Mouse (Mus musculus): Measurements from ENCODE around the gene Pxdc1. TPM values are rescaled to one million over a fixed set of nuclear protein-coding genes. Genes with fewer than 3 reads are reported as not detected.

Pxdc1 gene
- polyA plus RNA-seq, 1 experiment, result 6.4 TPM

GRCm38 (mm10) chr13:34676507-34676906 is 23.2 kb upstream of the Pxdc1 start:
- Histone ChIP-seq H3K36me3 (replicated peaks; ENCODE audit: low read length) (no peaks in the 10 kb centered on the region), H3K4me3 (replicated peaks) (no peak overlapping the region), H3K27me3 (replicated peaks) (peaks cover 6% of the 10 kb centered on the region), H3K9me3 (no peaks in the 10 kb centered on the region), H3K4me1 (0 out of 2 replicates have a peak, but pooled peaks cover 4% of the 10 kb centered on the region)
- TF ChIP-seq FLI1 (IDR thresholded peaks at IDR 0.05; ENCODE audit: low read length), result no peak
- no peak for TF ChIP-seq GATA1 (IDR thresholded peaks at IDR 0.05; ENCODE audit: borderline replicate concordance, low read length)

DNA sequence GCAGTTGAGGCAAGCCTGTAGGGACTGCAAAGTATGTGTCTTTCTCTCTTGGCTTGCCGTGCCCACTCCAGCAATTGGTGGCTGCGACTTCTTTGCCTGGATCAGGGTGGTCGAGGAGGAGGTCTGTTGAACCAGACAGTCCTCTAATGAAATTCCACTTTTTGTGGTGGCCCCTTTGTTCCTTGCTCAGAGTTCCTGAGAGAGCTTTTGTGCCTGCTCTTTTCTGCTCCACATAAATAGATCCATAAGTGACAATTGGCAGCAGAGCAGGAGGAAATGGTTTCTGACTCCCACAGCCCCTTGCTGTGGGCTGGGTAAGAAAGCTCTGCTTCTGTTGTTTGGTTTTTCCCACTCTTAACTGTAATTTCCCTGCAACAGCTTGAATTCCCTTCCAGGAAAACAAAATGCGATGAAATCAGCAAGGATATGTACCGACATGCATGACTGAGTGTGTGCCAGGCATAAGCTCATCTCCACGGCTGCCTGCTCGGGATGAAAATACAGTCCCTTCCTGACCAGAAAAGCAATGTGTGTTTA is 22.6 kb upstream of the Pxdc1 start:
- Histone ChIP-seq H3K9me3 (no peaks in the 10 kb centered on the region), H3K4me3 (replicated peaks) (no peak overlapping the region), H3K27me3 (replicated peaks) (peaks cover 9% of the 10 kb centered on the region), H3K4me1 (0 out of 2 replicates have a peak, but pooled peaks cover 4% of the 10 kb centered on the region), H3K36me3 (replicated peaks; ENCODE audit: low read length) (no peaks in the 10 kb centered on the region)
- TF ChIP-seq FLI1 (IDR thresholded peaks at IDR 0.05; ENCODE audit: low read length) (no peak), GATA1 (IDR thresholded peaks at IDR 0.05; ENCODE audit: borderline replicate concordance, low read length) (no peak)

DNA sequence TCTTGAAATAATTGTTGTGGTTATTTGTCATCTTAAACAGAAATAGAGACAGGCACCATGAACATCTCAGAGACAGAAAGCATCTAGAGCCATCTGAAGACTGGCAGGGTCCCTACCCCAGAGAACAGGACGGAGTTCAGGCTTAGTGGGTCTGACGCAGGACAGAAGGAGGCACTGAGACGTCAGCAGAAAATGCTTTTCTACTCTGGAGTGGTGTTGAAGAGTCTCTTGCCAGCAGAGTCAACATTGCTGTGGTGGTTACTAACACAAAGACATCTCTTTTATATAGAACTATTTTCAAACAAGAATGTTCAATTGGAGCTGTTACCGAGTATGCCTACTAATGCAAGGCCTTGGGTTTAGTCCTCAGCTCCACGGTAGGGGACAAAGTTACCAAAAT is 20.1 kb upstream of the Pxdc1 start:
- peaks cover 6% of the 10 kb centered on the region for H3K9me3 ChIP-seq
- peaks cover 7% of the 10 kb centered on the region for H3K27me3 ChIP-seq (replicated peaks)
- H3K4me1 ChIP-seq, result 0 out of 2 replicates have a peak, but pooled peaks cover 3% of the 10 kb centered on the region
- H3K36me3 ChIP-seq (replicated peaks; ENCODE audit: low read length), result no peaks in the 10 kb centered on the region
- H3K4me3 ChIP-seq (replicated peaks), result no peak overlapping the region
- TF ChIP-seq FLI1 (IDR thresholded peaks at IDR 0.05; ENCODE audit: low read length) (no peak), GATA1 (IDR thresholded peaks at IDR 0.05; ENCODE audit: borderline replicate concordance, low read length) (no peak)

- H3K27me3 ChIP-seq (replicated peaks), result peaks cover 5% of the 10 kb centered on the region
- TF ChIP-seq FLI1 (IDR thresholded peaks at IDR 0.05; ENCODE audit: low read length), result no peak
- no peak for TF ChIP-seq GATA1 (IDR thresholded peaks at IDR 0.05; ENCODE audit: borderline replicate concordance, low read length)
- H3K9me3 ChIP-seq, result peaks cover 6% of the 10 kb centered on the region
- H3K4me3 ChIP-seq (replicated peaks), result no peak overlapping the region
- no peaks in the 10 kb centered on the region for H3K36me3 ChIP-seq (replicated peaks; ENCODE audit: low read length)
- no peaks in the 10 kb centered on the region for H3K4me1 ChIP-seq
Observed at GRCm38 (mm10) chr13:34669919-34670865, 16.9 kb upstream of the Pxdc1 start.

DNA sequence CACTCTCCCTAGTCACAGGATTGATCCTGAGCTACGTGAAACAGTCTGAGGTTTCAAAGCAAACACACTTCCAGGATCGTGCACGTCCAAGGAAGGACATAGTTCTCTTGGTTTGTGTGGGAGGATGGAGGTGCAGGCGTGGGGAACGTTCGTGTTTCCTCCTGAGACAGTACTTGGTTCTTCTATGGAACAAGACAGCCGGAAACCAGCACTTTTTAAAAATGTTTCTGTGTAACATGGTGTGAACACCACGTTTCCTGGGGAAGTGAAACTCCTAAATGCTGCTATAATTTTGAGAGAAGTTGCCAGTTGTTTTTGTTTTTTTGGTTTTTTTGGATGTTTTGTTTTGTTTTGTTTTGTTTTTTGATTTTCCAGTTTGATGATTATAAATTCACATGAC is 13.9 kb upstream of the Pxdc1 start:
- Histone ChIP-seq H3K9me3 (peaks cover 12% of the 10 kb centered on the region), H3K27me3 (replicated peaks) (peaks cover 6% of the 10 kb centered on the region), H3K4me3 (replicated peaks) (peak overlapping the region; percentile 34), H3K36me3 (replicated peaks; ENCODE audit: low read length) (no peaks in the 10 kb centered on the region), H3K4me1 (peaks cover 3% of the 10 kb centered on the region; the same call in 1 of the 2 replicates)
- TF ChIP-seq FLI1 (IDR thresholded peaks at IDR 0.05; ENCODE audit: low read length) (no peak), GATA1 (IDR thresholded peaks at IDR 0.05; ENCODE audit: borderline replicate concordance, low read length) (no peak)

- Histone ChIP-seq H3K9me3 (peaks cover 12% of the 10 kb centered on the region), H3K4me1 (peaks cover 3% of the 10 kb centered on the region; the same call in 1 of the 2 replicates), H3K27me3 (replicated peaks) (peaks cover 3% of the 10 kb centered on the region), H3K36me3 (replicated peaks; ENCODE audit: low read length) (no peaks in the 10 kb centered on the region), H3K4me3 (replicated peaks) (no peak overlapping the region)
- TF ChIP-seq FLI1 (IDR thresholded peaks at IDR 0.05; ENCODE audit: low read length) (no peak), GATA1 (IDR thresholded peaks at IDR 0.05; ENCODE audit: borderline replicate concordance, low read length) (no peak)
Observed at GRCm38 (mm10) chr13:34665074-34665473, 11.8 kb upstream of the Pxdc1 start.

DNA sequence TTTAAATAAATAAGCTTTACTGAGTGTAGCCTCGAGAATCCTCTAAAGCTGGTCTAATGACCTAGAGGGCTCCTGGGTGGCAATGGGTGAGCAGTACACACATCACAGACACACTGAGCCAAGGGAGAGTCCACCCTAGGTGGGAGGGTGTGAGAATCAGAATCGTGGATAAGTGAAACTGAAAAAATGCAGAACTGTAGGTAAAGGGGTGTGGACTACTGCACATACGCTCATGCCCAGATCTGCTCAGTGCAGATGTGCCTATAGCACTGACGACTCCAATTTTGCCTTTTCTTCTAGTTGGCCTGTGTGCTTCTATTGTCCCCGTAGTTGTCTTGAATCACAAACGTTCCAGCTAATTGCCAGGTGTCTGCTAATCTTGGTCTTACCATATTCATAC is 10.5 kb upstream of the Pxdc1 start:
- Histone ChIP-seq H3K4me1 (peaks cover 3% of the 10 kb centered on the region; the same call in 1 of the 2 replicates), H3K36me3 (replicated peaks; ENCODE audit: low read length) (no peaks in the 10 kb centered on the region), H3K9me3 (peaks cover 10% of the 10 kb centered on the region), H3K27me3 (replicated peaks) (peaks cover 3% of the 10 kb centered on the region), H3K4me3 (replicated peaks) (no peak overlapping the region)
- TF ChIP-seq FLI1 (IDR thresholded peaks at IDR 0.05; ENCODE audit: low read length) (no peak), GATA1 (IDR thresholded peaks at IDR 0.05; ENCODE audit: borderline replicate concordance, low read length) (no peak)

DNA sequence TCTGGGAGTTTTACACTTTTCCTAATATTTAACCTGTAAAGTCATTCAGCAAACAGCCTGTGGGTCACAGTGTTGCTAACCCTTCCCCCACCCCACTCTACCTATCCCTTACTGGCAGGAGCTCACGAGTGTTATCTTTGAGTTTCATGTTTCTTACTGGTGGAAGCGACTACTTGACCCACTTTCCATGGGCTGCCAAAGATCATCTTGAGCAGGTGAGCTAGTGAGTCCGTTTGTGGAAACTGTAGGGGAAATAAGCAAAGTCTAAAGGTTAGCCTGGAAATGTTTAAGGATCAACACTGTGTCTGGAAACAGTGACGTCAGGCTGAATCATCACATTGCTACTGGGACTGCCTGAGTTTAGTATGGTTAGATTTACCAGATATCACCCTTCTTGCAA is 6.2 kb upstream of the Pxdc1 start:
- no peak for TF ChIP-seq FLI1 (IDR thresholded peaks at IDR 0.05; ENCODE audit: low read length)
- Histone ChIP-seq H3K36me3 (replicated peaks; ENCODE audit: low read length) (no peaks in the 10 kb centered on the region), H3K4me1 (peaks cover 3% of the 10 kb centered on the region; the same call in 1 of the 2 replicates), H3K4me3 (replicated peaks) (no peak overlapping the region), H3K9me3 (peaks cover 7% of the 10 kb centered on the region), H3K27me3 (replicated peaks) (peaks cover 30% of the 10 kb centered on the region)

GRCm38 (mm10) chr13:34656351-34656750 is 3.1 kb upstream of the Pxdc1 start:
- H3K36me3 ChIP-seq (replicated peaks; ENCODE audit: low read length), result no peaks in the 10 kb centered on the region
- no peak overlapping the region for H3K4me3 ChIP-seq (replicated peaks)
- TF ChIP-seq FLI1 (IDR thresholded peaks at IDR 0.05; ENCODE audit: low read length), result no peak
- TF ChIP-seq GATA1 (IDR thresholded peaks at IDR 0.05; ENCODE audit: borderline replicate concordance, low read length), result no peak
- H3K4me1 ChIP-seq, result peaks cover 18% of the 10 kb centered on the region
- H3K27me3 ChIP-seq (replicated peaks), result peaks cover 57% of the 10 kb centered on the region
- H3K9me3 ChIP-seq, result peaks cover 5% of the 10 kb centered on the region; the same call in 1 of the 2 replicates

Measured in megakaryocyte, embryonic 14.5 days (primary cell).